Mouse (Mus musculus) neural tube, embryonic 14.5 days (tissue): ENCODE results near the gene Galntl6. TPM values are rescaled to one million over a fixed set of nuclear protein-coding genes. Genes with fewer than 3 reads are reported as not detected.

ENCODE experiments used
- ATAC-seq: fragments of 200-750 bp; cut with Nextera tagmentation; 2 replicates; pipeline ENCODE4 v1.8.0; 2017; ENCODE audit warnings: low read depth, mild to moderate bottlenecking, moderate TSS enrichment, moderate library complexity
- H3K27ac ChIP-seq: fragments of 300-500 bp; sonication (generic); 2 replicates; pipeline ENCODE4 v1.5.1; 2014; ENCODE audit warnings: low read depth, mild to moderate bottlenecking, control low read depth, low read length, moderate library complexity, mixed read lengths
- H3K27me3 ChIP-seq: fragments of 300-500 bp; sonication (generic); 2 replicates; pipeline ENCODE4 v1.6.1; 2014; ENCODE audit warnings: low read length; ENCODE audit not compliant: control insufficient read depth, insufficient read depth
- H3K36me3 ChIP-seq: fragments of 300-500 bp; sonication (generic); 2 replicates; pipeline ENCODE4 v1.6.1; 2014; ENCODE audit warnings: low read length, mixed read lengths; ENCODE audit not compliant: control insufficient read depth, insufficient read depth
- H3K4me1 ChIP-seq: fragments of 300-500 bp; sonication (generic); 2 replicates; pipeline ENCODE4 v1.6.1; 2014; ENCODE audit warnings: low read length; ENCODE audit not compliant: control insufficient read depth, insufficient read depth
- H3K4me2 ChIP-seq: fragments of 300-500 bp; sonication (generic); 2 replicates; pipeline ENCODE4 v1.6.1; 2014; ENCODE audit warnings: mild to moderate bottlenecking, low read depth, low read length, control low read depth
- H3K4me3 ChIP-seq: fragments of 300-500 bp; sonication (generic); 2 replicates; pipeline ENCODE4 v1.5.1; 2014; ENCODE audit warnings: low read depth, low read length, control low read depth, mixed read lengths
- H3K9ac ChIP-seq: fragments of 300-500 bp; sonication (generic); replicated peaks from 2 replicates; pipeline ENCODE4 v1.6.1; 2014; ENCODE audit warnings: low read depth, mild to moderate bottlenecking, control low read depth, low read length, mixed read lengths
- H3K9me3 ChIP-seq: fragments of 300-500 bp; sonication (generic); 2 replicates; pipeline ENCODE4 v1.6.1; 2016; ENCODE audit warnings: low read length; ENCODE audit not compliant: control insufficient read depth
- WGBS: fragments of 180-500 bp; shearing (Covaris S2); extraction: QIAGEN DNeasy Blood & Tissue Kit; methylation state at CpG from one replicate; pipeline ENCODE4 v1.1.7; 2014; 5-methylcytosine and 5-hydroxymethylcytosine counted together
- polyA plus RNA-seq: library from polyadenylated mRNA; unstranded; fragments of >200 nt; fragmentation: Nextera tagmentation; extraction: Ambion mirVana; gene quantifications from 2 replicates; pipeline ENCODE4 v1.2.1, GENCODE M21; 2014

The Galntl6 gene
- polyA plus RNA-seq, 1 experiment from 2014 or later, result 26.4 TPM

- ATAC-seq, result no peak
- Histone ChIP-seq H3K9me3 (no peaks in the 10 kb centered on the region), H3K36me3 (no peaks in the 10 kb centered on the region), H3K4me3 (no peak overlapping the region), H3K4me1 (peaks cover 2% of the 10 kb centered on the region; the same call in 1 of the 2 replicates), H3K9ac (no peak overlapping the region), H3K4me2 (no peak overlapping the region), H3K27me3 (no peaks in the 10 kb centered on the region), H3K27ac (no peak overlapping the region)
Observed at GRCm38 (mm10) chr8:57758857-57759256, 1153.6 kb downstream of the Galntl6 start.

GRCm38 (mm10) chr8:57757476-57757875 lies 1155.0 kb downstream of the Galntl6 start:
- no peak overlapping the region for H3K4me2 ChIP-seq
- H3K27ac ChIP-seq, result no peak overlapping the region
- H3K4me1 ChIP-seq, result peaks cover 2% of the 10 kb centered on the region; the same call in 1 of the 2 replicates
- H3K9me3 ChIP-seq, result no peaks in the 10 kb centered on the region
- no peak for ATAC-seq
- H3K27me3 ChIP-seq, result no peaks in the 10 kb centered on the region
- no peak overlapping the region for H3K9ac ChIP-seq
- no peak overlapping the region for H3K4me3 ChIP-seq
- no peaks in the 10 kb centered on the region for H3K36me3 ChIP-seq

- 28% methylated on average over 6 of the region's 6 CpGs for WGBS
- no peaks in the 10 kb centered on the region for H3K27me3 ChIP-seq
- no peak overlapping the region for H3K4me2 ChIP-seq
- no peaks in the 10 kb centered on the region for H3K36me3 ChIP-seq
- 0 out of 2 replicates have a peak, but pooled peaks have one; percentile 24 for ATAC-seq
- no peak overlapping the region for H3K27ac ChIP-seq
- H3K4me3 ChIP-seq, result no peak overlapping the region
- H3K9me3 ChIP-seq, result no peaks in the 10 kb centered on the region
- H3K4me1 ChIP-seq, result peaks cover 2% of the 10 kb centered on the region; the same call in 1 of the 2 replicates
- H3K9ac ChIP-seq, result no peak overlapping the region
Observed at GRCm38 (mm10) chr8:57754066-57754465, 1158.4 kb downstream of the Galntl6 start.

- Histone ChIP-seq H3K4me2 (no peak overlapping the region), H3K9ac (no peak overlapping the region), H3K4me1 (no peaks in the 10 kb centered on the region), H3K36me3 (no peaks in the 10 kb centered on the region), H3K27ac (no peak overlapping the region), H3K4me3 (no peak overlapping the region), H3K27me3 (no peaks in the 10 kb centered on the region), H3K9me3 (no peaks in the 10 kb centered on the region)
- ATAC-seq, result no peak
- 85% methylated on average over 12 of the region's 12 CpGs for WGBS
Observed at GRCm38 (mm10) chr8:57743636-57744035, 1168.8 kb downstream of the Galntl6 start.

- H3K4me2 ChIP-seq, result no peak overlapping the region
- no peaks in the 10 kb centered on the region for H3K27me3 ChIP-seq
- no peak overlapping the region for H3K4me3 ChIP-seq
- H3K9ac ChIP-seq, result no peak overlapping the region
- ATAC-seq, result no peak
- H3K27ac ChIP-seq, result no peak overlapping the region
- no peaks in the 10 kb centered on the region for H3K4me1 ChIP-seq
- WGBS, result 66% methylated on average over 6 of the region's 6 CpGs
- no peaks in the 10 kb centered on the region for H3K9me3 ChIP-seq
- no peaks in the 10 kb centered on the region for H3K36me3 ChIP-seq
Observed at GRCm38 (mm10) chr8:57741983-57742382, 1170.5 kb downstream of the Galntl6 start.

GRCm38 (mm10) chr8:57741309-57741708 lies 1171.1 kb downstream of the Galntl6 start:
- ATAC-seq, result no peak
- 60% methylated on average over 8 of the region's 8 CpGs for WGBS
- Histone ChIP-seq H3K27ac (no peak overlapping the region), H3K4me1 (no peaks in the 10 kb centered on the region), H3K27me3 (no peaks in the 10 kb centered on the region), H3K36me3 (no peaks in the 10 kb centered on the region), H3K4me3 (no peak overlapping the region), H3K4me2 (no peak overlapping the region), H3K9me3 (no peaks in the 10 kb centered on the region), H3K9ac (no peak overlapping the region)

- no peaks in the 10 kb centered on the region for H3K27me3 ChIP-seq
- no peaks in the 10 kb centered on the region for H3K9me3 ChIP-seq
- H3K4me3 ChIP-seq, result no peak overlapping the region
- WGBS, result 94% methylated on average over 4 of the region's 4 CpGs
- no peaks in the 10 kb centered on the region for H3K36me3 ChIP-seq
- ATAC-seq, result no peak
- no peak overlapping the region for H3K9ac ChIP-seq
- H3K4me2 ChIP-seq, result no peak overlapping the region
- no peaks in the 10 kb centered on the region for H3K4me1 ChIP-seq
- H3K27ac ChIP-seq, result no peak overlapping the region
Observed at GRCm38 (mm10) chr8:57737281-57737680, 1175.2 kb downstream of the Galntl6 start.

- ATAC-seq, result no peak
- WGBS, result 13% methylated on average over 2 of the region's 2 CpGs
Observed at GRCm38 (mm10) chr8:57732795-57733194, 1179.6 kb downstream of the Galntl6 start.

GRCm38 (mm10) chr8:57731666-57732065 lies 1180.8 kb downstream of the Galntl6 start:
- H3K36me3 ChIP-seq, result no peaks in the 10 kb centered on the region
- H3K9me3 ChIP-seq, result no peaks in the 10 kb centered on the region
- no peaks in the 10 kb centered on the region for H3K4me1 ChIP-seq
- no peaks in the 10 kb centered on the region for H3K27me3 ChIP-seq
- H3K4me2 ChIP-seq, result no peak overlapping the region
- H3K4me3 ChIP-seq, result no peak overlapping the region
- WGBS, result 77% methylated on average over 8 of the region's 8 CpGs
- H3K27ac ChIP-seq, result no peak overlapping the region
- no peak overlapping the region for H3K9ac ChIP-seq
- ATAC-seq, result no peak

More at GRCm38 (mm10) chr8:57732795-57733194, 1179.6 kb downstream of the Galntl6 start:
- H3K9me3 ChIP-seq, result no peaks in the 10 kb centered on the region
- H3K4me1 ChIP-seq, result no peaks in the 10 kb centered on the region
- no peak overlapping the region for H3K4me2 ChIP-seq
- H3K27ac ChIP-seq, result no peak overlapping the region
- H3K4me3 ChIP-seq, result no peak overlapping the region
- H3K9ac ChIP-seq, result no peak overlapping the region
- H3K27me3 ChIP-seq, result no peaks in the 10 kb centered on the region
- H3K36me3 ChIP-seq, result no peaks in the 10 kb centered on the region

- Histone ChIP-seq H3K27ac (no peak overlapping the region), H3K27me3 (no peaks in the 10 kb centered on the region), H3K4me3 (no peak overlapping the region), H3K36me3 (no peaks in the 10 kb centered on the region), H3K9me3 (no peaks in the 10 kb centered on the region), H3K4me2 (no peak overlapping the region), H3K4me1 (no peaks in the 10 kb centered on the region), H3K9ac (no peak overlapping the region)
- WGBS, result 77% methylated on average over 2 of the region's 2 CpGs
- ATAC-seq, result no peak
Observed at GRCm38 (mm10) chr8:57728276-57728675, 1184.2 kb downstream of the Galntl6 start.
